Mouse (Mus musculus): Measurements from ENCODE around the gene 4922502D21Rik. TPM values are rescaled to one million over a fixed set of nuclear protein-coding genes. Genes with fewer than 3 reads are reported as not detected.

The 4922502D21Rik gene
- polyA plus RNA-seq, 1 experiment from 2014 or later = not detected

GRCm38 (mm10) chr6:129304180-129304579 is 27.4 kb downstream of the 4922502D21Rik start:
- Histone ChIP-seq H3K4me3 (no peak overlapping the region), H3K9me3 (no peaks in the 10 kb centered on the region), H3K36me3 (no peaks in the 10 kb centered on the region), H3K4me1 (no peaks in the 10 kb centered on the region), H3K27me3 (no peaks in the 10 kb centered on the region), H3K4me2 (replicated peaks) (no peak overlapping the region), H3K9ac (no peak overlapping the region), H3K27ac (no peak overlapping the region)
- WGBS = 59% methylated on average over 1 of the region's 1 CpGs
- ATAC-seq (ENCODE audit: insufficient number of reproducible peaks, insufficient read depth, low FRiP score, low TSS enrichment) = no peak

- Histone ChIP-seq H3K9me3 (no peaks in the 10 kb centered on the region), H3K4me2 (replicated peaks) (no peak overlapping the region), H3K27ac (no peak overlapping the region), H3K36me3 (no peaks in the 10 kb centered on the region), H3K4me3 (no peak overlapping the region), H3K27me3 (no peaks in the 10 kb centered on the region), H3K4me1 (no peaks in the 10 kb centered on the region), H3K9ac (no peak overlapping the region)
- no peak for ATAC-seq (ENCODE audit: insufficient number of reproducible peaks, insufficient read depth, low FRiP score, low TSS enrichment)
These were observed 42.9 kb downstream of the 4922502D21Rik start for GRCm38 (mm10) chr6:129288708-129289107.

GRCm38 (mm10) chr6:129284384-129285104 is 47.1 kb downstream of the 4922502D21Rik start:
- Histone ChIP-seq H3K4me3 (no peak overlapping the region), H3K36me3 (no peaks in the 10 kb centered on the region), H3K9me3 (no peaks in the 10 kb centered on the region), H3K4me1 (no peaks in the 10 kb centered on the region), H3K27ac (no peak overlapping the region), H3K27me3 (no peaks in the 10 kb centered on the region), H3K9ac (no peak overlapping the region), H3K4me2 (replicated peaks) (no peak overlapping the region)
- 67% methylated on average over 7 of the region's 7 CpGs for WGBS
- ATAC-seq (ENCODE audit: insufficient number of reproducible peaks, insufficient read depth, low FRiP score, low TSS enrichment) = no peak

GRCm38 (mm10) chr6:129283271-129283670 is 48.3 kb downstream of the 4922502D21Rik start:
- H3K4me1 ChIP-seq = no peaks in the 10 kb centered on the region
- 76% methylated on average over 3 of the region's 3 CpGs for WGBS

GRCm38 (mm10) chr6:129276483-129276882 is 55.1 kb downstream of the 4922502D21Rik start:
- no peaks in the 10 kb centered on the region for H3K27me3 ChIP-seq
- H3K36me3 ChIP-seq = no peaks in the 10 kb centered on the region
- H3K9ac ChIP-seq = no peak overlapping the region
- no peak for ATAC-seq (ENCODE audit: insufficient number of reproducible peaks, insufficient read depth, low FRiP score, low TSS enrichment)
- H3K27ac ChIP-seq = no peak overlapping the region
- no peak overlapping the region for H3K4me3 ChIP-seq
- 92% methylated on average over 2 of the region's 2 CpGs for WGBS
- no peak overlapping the region for H3K4me2 ChIP-seq (replicated peaks)
- no peaks in the 10 kb centered on the region for H3K9me3 ChIP-seq
- no peaks in the 10 kb centered on the region for H3K4me1 ChIP-seq

More at GRCm38 (mm10) chr6:129283271-129283670, 48.3 kb downstream of the 4922502D21Rik start:
- H3K9me3 ChIP-seq = no peaks in the 10 kb centered on the region
- H3K4me3 ChIP-seq = no peak overlapping the region
- no peak overlapping the region for H3K27ac ChIP-seq
- H3K9ac ChIP-seq = no peak overlapping the region
- ATAC-seq (ENCODE audit: insufficient number of reproducible peaks, insufficient read depth, low FRiP score, low TSS enrichment) = no peak
- no peaks in the 10 kb centered on the region for H3K27me3 ChIP-seq
- H3K4me2 ChIP-seq (replicated peaks) = no peak overlapping the region
- H3K36me3 ChIP-seq = no peaks in the 10 kb centered on the region

GRCm38 (mm10) chr6:129275624-129276203 is 55.9 kb downstream of the 4922502D21Rik start:
- H3K4me1 ChIP-seq = no peaks in the 10 kb centered on the region
- H3K27me3 ChIP-seq = no peaks in the 10 kb centered on the region
- ATAC-seq (ENCODE audit: insufficient number of reproducible peaks, insufficient read depth, low FRiP score, low TSS enrichment) = no peak
- no peak overlapping the region for H3K27ac ChIP-seq
- 64% methylated on average over 3 of the region's 3 CpGs for WGBS
- H3K4me2 ChIP-seq (replicated peaks) = no peak overlapping the region
- H3K9me3 ChIP-seq = no peaks in the 10 kb centered on the region
- H3K36me3 ChIP-seq = no peaks in the 10 kb centered on the region
- no peak overlapping the region for H3K4me3 ChIP-seq
- no peak overlapping the region for H3K9ac ChIP-seq

- WGBS = 76% methylated on average over 9 of the region's 9 CpGs
- H3K4me2 ChIP-seq (replicated peaks) = no peak within 1 kb of the TSS
These were observed 56.4 kb downstream of the 4922502D21Rik start, which contains the start of gene Cd69 for GRCm38 (mm10) chr6:129275220-129275619. TSS of gene Cd69 (minus strand) at chr6:129275436.

GRCm38 (mm10) chr6:129274476-129274875 is 57.1 kb downstream of the 4922502D21Rik start:
- Histone ChIP-seq H3K27ac (no peak overlapping the region), H3K36me3 (no peaks in the 10 kb centered on the region), H3K4me3 (no peak overlapping the region), H3K9ac (no peak overlapping the region), H3K4me1 (no peaks in the 10 kb centered on the region), H3K9me3 (no peaks in the 10 kb centered on the region), H3K4me2 (replicated peaks) (no peak overlapping the region), H3K27me3 (no peaks in the 10 kb centered on the region)
- WGBS = 74% methylated on average over 2 of the region's 2 CpGs
- no peak for ATAC-seq (ENCODE audit: insufficient number of reproducible peaks, insufficient read depth, low FRiP score, low TSS enrichment)

More at GRCm38 (mm10) chr6:129275220-129275619, 56.4 kb downstream of the 4922502D21Rik start, which contains the start of gene Cd69:
- Histone ChIP-seq H3K27ac (no peak within 1 kb of the TSS), H3K36me3 (no peaks in the 10 kb centered on the region), H3K9me3 (no peaks in the 10 kb centered on the region), H3K4me3 (no peak within 1 kb of the TSS), H3K4me1 (no peaks in the 10 kb centered on the region), H3K9ac (no peak within 1 kb of the TSS), H3K27me3 (no peaks in the 10 kb centered on the region)
- no peak for ATAC-seq (ENCODE audit: insufficient number of reproducible peaks, insufficient read depth, low FRiP score, low TSS enrichment)

GRCm38 (mm10) chr6:129273662-129274061 is 57.9 kb downstream of the 4922502D21Rik start:
- H3K4me3 ChIP-seq = no peak overlapping the region
- H3K4me1 ChIP-seq = no peaks in the 10 kb centered on the region
- 79% methylated on average over 3 of the region's 3 CpGs for WGBS
- H3K27ac ChIP-seq = no peak overlapping the region
- no peaks in the 10 kb centered on the region for H3K9me3 ChIP-seq
- no peak overlapping the region for H3K4me2 ChIP-seq (replicated peaks)
- ATAC-seq (ENCODE audit: insufficient number of reproducible peaks, insufficient read depth, low FRiP score, low TSS enrichment) = no peak
- H3K27me3 ChIP-seq = no peaks in the 10 kb centered on the region
- no peaks in the 10 kb centered on the region for H3K36me3 ChIP-seq
- H3K9ac ChIP-seq = no peak overlapping the region

Other genes starting within 250 kb of the 4922502D21Rik start
- not detected in 2 replicates for gene Clec2e, start 230.9 kb downstream of the 4922502D21Rik start, polyA plus RNA-seq (2016; fragmentation: Nextera tagmentation; extraction: Ambion mirVana)
- gene Clec2d, start 151.2 kb downstream of the 4922502D21Rik start, polyA plus RNA-seq (2016; fragmentation: Nextera tagmentation; extraction: Ambion mirVana) = 0.13 TPM in 1 of 2 replicates, not detected in the other
- not detected in 2 replicates for gene Cd69, start 56.4 kb downstream of the 4922502D21Rik start, polyA plus RNA-seq (2016; fragmentation: Nextera tagmentation; extraction: Ambion mirVana)
- gene Clec12a, start 10.9 kb upstream of the 4922502D21Rik start, polyA plus RNA-seq (2016; fragmentation: Nextera tagmentation; extraction: Ambion mirVana) = 0.37 and 0.95 TPM in 2 replicates
- not detected in 2 replicates for gene Clec12b, start 54.1 kb upstream of the 4922502D21Rik start, polyA plus RNA-seq (2016; fragmentation: Nextera tagmentation; extraction: Ambion mirVana)
- 5.0 and 6.0 TPM in 2 replicates for gene Clec1b, start 65.5 kb upstream of the 4922502D21Rik start, polyA plus RNA-seq (2016; fragmentation: Nextera tagmentation; extraction: Ambion mirVana)
- gene Clec9a, start 77.1 kb upstream of the 4922502D21Rik start, polyA plus RNA-seq (2016; fragmentation: Nextera tagmentation; extraction: Ambion mirVana) = 0.13 and 0.14 TPM in 2 replicates
- 1.9 TPM in 2 replicates for gene Clec1a, start 120.2 kb upstream of the 4922502D21Rik start, polyA plus RNA-seq (2016; fragmentation: Nextera tagmentation; extraction: Ambion mirVana)
- gene Olr1, start 175.4 kb upstream of the 4922502D21Rik start, polyA plus RNA-seq (2016; fragmentation: Nextera tagmentation; extraction: Ambion mirVana) = 0.04 TPM in 1 of 2 replicates, not detected in the other
- gene Tmem52b, start 180.8 kb upstream of the 4922502D21Rik start, polyA plus RNA-seq (2016; fragmentation: Nextera tagmentation; extraction: Ambion mirVana) = not detected in 2 replicates
- gene Gabarapl1, start 201.4 kb upstream of the 4922502D21Rik start, polyA plus RNA-seq (2016; fragmentation: Nextera tagmentation; extraction: Ambion mirVana) = 56.4 and 56.6 TPM in 2 replicates
- gene Klre1, start 246.1 kb upstream of the 4922502D21Rik start, polyA plus RNA-seq (2016; fragmentation: Nextera tagmentation; extraction: Ambion mirVana) = not detected in 2 replicates